Comparison of ENCODE assay signal across 8 mouse cellular contexts in the genomic region with DNA sequence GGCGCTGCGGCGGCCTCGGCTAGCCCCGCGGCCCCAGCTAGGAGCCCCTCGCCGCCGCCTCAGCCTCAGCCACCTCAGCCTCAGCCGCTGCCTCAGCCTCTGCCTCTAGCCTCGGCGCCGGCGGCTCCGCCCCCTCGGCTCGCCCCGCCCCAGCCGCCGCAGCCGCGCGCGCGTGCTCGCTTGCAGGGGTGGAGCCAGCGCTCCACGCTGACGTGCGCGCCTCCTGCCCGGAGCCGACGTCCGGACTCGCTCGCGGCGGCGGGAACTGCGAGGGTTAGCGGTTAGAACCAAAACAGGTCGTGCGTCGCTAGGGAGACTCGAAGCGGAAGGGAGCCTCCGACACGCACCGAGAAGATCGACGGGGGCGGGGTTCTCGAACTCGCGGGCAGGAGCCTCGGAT. TPM values are rescaled to one million over a fixed set of nuclear protein-coding genes. Genes with fewer than 3 reads are reported as not detected.
DNase-seq lines count a peak whose midpoint lies in the region; ATAC-seq and TF ChIP-seq lines count a peak whose summit lies in the region.

A gene (minus strand): TSS at position 133 of the 400 bp plus-strand sequence.

- peak within 1 kb of the TSS; percentile 97 for H3K4me2 ChIP-seq in limb, embryonic 13.5 days (replicated peaks)
- peak within 1 kb of the TSS; percentile 96 for H3K4me2 ChIP-seq in midbrain, embryonic 15.5 days

- under 1% methylated on average over 53 of the region's 57 CpGs for WGBS in limb, embryonic 13.5 days
- WGBS in midbrain, embryonic 15.5 days = under 1% methylated on average over 57 of the region's 57 CpGs

- H3K4me3 ChIP-seq in embryonic fibroblast, embryonic 13.5 days (ENCODE audit: insufficient read depth, low read length) = peak within 1 kb of the TSS; percentile 56
- peak within 1 kb of the TSS; percentile 82 for H3K4me3 ChIP-seq in limb, embryonic 13.5 days
- H3K4me3 ChIP-seq in midbrain, embryonic 15.5 days = peak within 1 kb of the TSS; percentile 89

- H3K9ac ChIP-seq in limb, embryonic 13.5 days = peak within 1 kb of the TSS; percentile 81
- H3K9ac ChIP-seq in midbrain, embryonic 15.5 days = peak within 1 kb of the TSS; percentile 81

- peaks cover 5% of the 10 kb centered on the region; the same call in 1 of the 2 replicates for H3K4me1 ChIP-seq in embryonic fibroblast, embryonic 13.5 days (ENCODE audit: control insufficient read depth, insufficient read depth, low read length)
- peaks cover 15% of the 10 kb centered on the region for H3K4me1 ChIP-seq in limb, embryonic 13.5 days
- H3K4me1 ChIP-seq in midbrain, embryonic 15.5 days = peaks cover 21% of the 10 kb centered on the region

- TF ChIP-seq CTCF in embryonic fibroblast, embryonic 13.5 days (IDR thresholded peaks at IDR 0.05; ENCODE audit: borderline replicate concordance, insufficient read depth, low read length) = no peak

- H3K27me3 ChIP-seq in limb, embryonic 13.5 days = peaks cover 22% of the 10 kb centered on the region
- H3K27me3 ChIP-seq in midbrain, embryonic 15.5 days (replicated peaks) = peaks cover 7% of the 10 kb centered on the region; the same call in 1 of the 2 replicates

- peak; percentile 93 to 96 for DNase-seq in B cell, adult 2 months
- peak; percentile 95 for DNase-seq in brain, adult 2 months (ENCODE audit: low read depth, low spot score)
- peak; percentile 93 for DNase-seq in heart, adult 9 months (ENCODE audit: low spot score in 2 of 2)
- peak; percentile 92 for DNase-seq in kidney, adult 9 months
- DNase-seq in spleen, adult 18-20 months = peak; percentile 78 to 87

- peak; percentile 92 for TF ChIP-seq POLR2A in embryonic fibroblast, embryonic 13.5 days (IDR thresholded peaks at IDR 0.05; ENCODE audit: low read depth, low read length)

- H3K9me3 ChIP-seq in limb, embryonic 13.5 days = peaks cover 19% of the 10 kb centered on the region
- no peaks in the 10 kb centered on the region for H3K9me3 ChIP-seq in midbrain, embryonic 15.5 days

- H3K27ac ChIP-seq in embryonic fibroblast, embryonic 13.5 days (ENCODE audit: insufficient read depth, low read length) = peak within 1 kb of the TSS; percentile 4; the same call in 1 of the 2 replicates
- H3K27ac ChIP-seq in limb, embryonic 13.5 days = 0 out of 2 replicates have a peak within 1 kb of the TSS, but pooled peaks have one; percentile 39
- peak within 1 kb of the TSS; percentile 85 for H3K27ac ChIP-seq in midbrain, embryonic 15.5 days

- peak; percentile 92 for ATAC-seq in limb, embryonic 13.5 days (ENCODE audit: low FRiP score, low read depth)
- ATAC-seq in midbrain, embryonic 15.5 days (replicated peaks) = peak; percentile 94

- H3K36me3 ChIP-seq in limb, embryonic 13.5 days = 0 out of 2 replicates have a peak, but pooled peaks cover 6% of the 10 kb centered on the region
- no peaks in the 10 kb centered on the region for H3K36me3 ChIP-seq in midbrain, embryonic 15.5 days (replicated peaks)

RNA-seq across cellular contexts. Expression of the gene that starts here (rescaled TPM):
- polyA plus RNA-seq in embryonic fibroblast, embryonic 13.5 days (2011; ENCODE audit: insufficient read length, low read depth, missing spikeins) = 10.3 and 11.5 TPM in 2 replicates
- polyA plus RNA-seq in limb, embryonic 13.5 days (2015; fragmentation: Nextera tagmentation; extraction: Ambion mirVana) = 5.6 and 5.7 TPM in 2 replicates
- polyA plus RNA-seq in midbrain, embryonic 15.5 days (2015; fragmentation: Nextera tagmentation; extraction: Ambion mirVana) = 18.1 and 18.2 TPM in 2 replicates

Comparison
In these comparisons a context has a peak if more than half of its experiments do, and no peak if none do; other contexts are left out.
1. Peak in every context shown above with its lines: DNase-seq, ATAC-seq, H3K4me3 ChIP-seq and H3K27ac ChIP-seq.
2. H3K27ac ChIP-seq: peak in every context shown above with its lines; median percentile 85 in midbrain, embryonic 15.5 days; 39 in limb, embryonic 13.5 days; 4 in embryonic fibroblast, embryonic 13.5 days.